Mouse (Mus musculus) layer of hippocampus, adult 9-10 months (tissue): ENCODE measurements around the gene Dnajb14.
A peak's percentile ranks its signal among the peaks of the same experiment; 100 is the strongest.
"Not testable (repeated sequence)": the region's sequence is repeated elsewhere in the genome, so short reads cannot be mapped to it uniquely, and the experiment has no call there.

Source experiments
- DNase-seq: peaks from one replicate; pipeline ENCODE4 v3.0.0; 2022; ENCODE audit warnings: low spot score

The Dnajb14 gene

GRCm38 (mm10) chr3:137952914-137953880 is 85.7 kb downstream of the Dnajb14 start:
- peak; percentile 54 for DNase-seq

- DNase-seq, result no peak
Measured at GRCm38 (mm10) chr3:137954256-137954916, 86.9 kb downstream of the Dnajb14 start.

GRCm38 (mm10) chr3:137955560-137956081 is 88.1 kb downstream of the Dnajb14 start:
- DNase-seq, result no peak

- no peak for DNase-seq
Measured at GRCm38 (mm10) chr3:137957864-137958263, 90.4 kb downstream of the Dnajb14 start.

GRCm38 (mm10) chr3:137958352-137958751 is 90.9 kb downstream of the Dnajb14 start:
- DNase-seq, result no peak

GRCm38 (mm10) chr3:137959456-137959855 is 92.0 kb downstream of the Dnajb14 start:
- DNase-seq, result no peak

- no peak for DNase-seq
Measured at GRCm38 (mm10) chr3:137961736-137962385, 94.4 kb downstream of the Dnajb14 start.

GRCm38 (mm10) chr3:137963508-137963907 is 96.0 kb downstream of the Dnajb14 start:
- DNase-seq, result no peak

- DNase-seq, result not testable (repeated sequence)
Measured at GRCm38 (mm10) chr3:137964014-137964413, 96.5 kb downstream of the Dnajb14 start.
